Mouse (Mus musculus): ENCODE data around the gene Gm20388.

DNA sequence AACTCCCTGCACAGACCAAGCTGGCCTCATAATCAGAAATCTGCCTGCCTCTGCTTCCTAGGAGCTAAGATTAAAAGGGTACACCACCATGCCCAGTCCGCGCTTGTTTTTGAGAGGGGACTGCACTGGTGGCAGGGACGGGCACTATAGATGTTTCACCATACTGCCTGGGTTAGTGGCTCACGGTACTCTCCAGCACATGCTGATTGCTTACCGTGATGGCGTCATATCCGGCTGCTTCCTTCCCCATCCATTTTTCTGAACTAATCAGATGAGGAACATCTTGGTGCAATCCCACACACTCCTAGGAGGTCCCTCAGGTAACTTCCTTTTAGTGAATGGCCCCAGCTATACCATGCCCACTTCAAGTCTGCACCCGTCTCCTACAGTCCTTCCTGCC lies 134.3 kb downstream of the Gm20388 start:
- no peak for TF ChIP-seq CTCF (IDR thresholded peaks at IDR 0.05; ENCODE audit: low read depth)
- no peak for TF ChIP-seq EP300 (IDR thresholded peaks at IDR 0.05; ENCODE audit: low read depth)
